Mouse (Mus musculus): ENCODE measurements around the gene Cpt1b. TPM values are rescaled to one million over a fixed set of nuclear protein-coding genes. Genes with fewer than 3 reads are reported as not detected.

Gene Cpt1b
- 100 to 1,000 TPM; 257 to 362 TPM for total RNA-seq (2021)
- long read RNA-seq, experiment 1, transcript Cpt1b-201 (19 exons, 2,895 nt): major isoform, 340 of 380 reads
- long read RNA-seq, experiment 1, partial matches to known transcripts: 34 of 380 reads
- long read RNA-seq, experiment 1, other reads (novel, unspliced or antisense): 6 of 380 reads
- long read RNA-seq, experiment 2, transcript Cpt1b-201 (19 exons, 2,895 nt): major isoform, 406 of 455 reads
- long read RNA-seq, experiment 2, partial matches to known transcripts: 38 of 455 reads
- long read RNA-seq, experiment 2, other reads (novel, unspliced or antisense): 11 of 455 reads

DNA sequence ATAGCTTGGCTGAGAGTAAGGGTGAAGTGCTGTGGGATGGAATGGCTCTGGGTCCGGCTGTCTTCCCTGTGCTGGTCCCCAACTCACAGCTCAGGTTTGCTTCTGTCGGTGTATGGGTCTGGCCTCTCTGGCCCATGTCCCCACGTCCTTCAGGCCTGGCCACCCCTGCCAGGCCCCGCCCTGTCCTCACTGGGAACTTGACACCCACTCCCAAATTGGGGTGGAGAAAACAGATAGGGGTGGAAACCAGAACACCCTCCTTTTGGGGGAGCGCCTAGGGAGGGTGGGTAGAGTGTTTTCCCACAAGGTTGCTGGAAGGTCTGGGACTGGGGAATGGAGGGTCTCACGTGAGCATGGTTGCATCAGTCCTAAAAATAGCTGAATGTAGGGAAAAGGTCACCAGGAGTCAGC lies at the start of gene Cpt1b:
Gene Cpt1b (minus strand): TSS at position 153 of the 411 bp plus-strand sequence.
- TF ChIP-seq CTCF (IDR thresholded peaks at IDR 0.05): no peak
- intact Hi-C loops (cut with DNase I): no loop called here

DNA sequence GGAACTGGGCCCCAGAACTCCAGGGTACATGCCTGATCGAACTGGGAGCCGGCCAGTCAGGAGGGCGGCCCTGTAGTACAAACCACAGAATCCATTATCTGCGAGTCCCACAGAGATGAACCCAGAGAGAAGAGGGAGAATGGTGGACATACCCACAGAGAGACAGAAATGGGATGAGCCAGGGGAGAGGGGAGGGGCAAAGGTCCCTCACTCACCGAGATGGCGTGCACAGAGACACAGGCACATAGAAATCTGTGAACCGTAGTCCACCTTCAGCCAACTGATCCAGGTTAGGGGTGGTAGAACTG lies 49.6 kb upstream of the Cpt1b start:
- H3K4me3 ChIP-seq: peak overlapping the region; percentile 73
- TF ChIP-seq CTCF (IDR thresholded peaks at IDR 0.05): no peak
- DNase-seq: no peak
- peak overlapping the region; percentile 90; the same call in 1 of the 2 replicates for H3K27ac ChIP-seq
- intact Hi-C loops (cut with DNase I): no loop called here

More for the DNA sequence above, at the start of gene Cpt1b:
- DNase-seq: peak; percentile 88
- Histone ChIP-seq H3K4me3 (peak within 1 kb of the TSS; percentile 78), H3K27ac (peak within 1 kb of the TSS; percentile 99)

DNA sequence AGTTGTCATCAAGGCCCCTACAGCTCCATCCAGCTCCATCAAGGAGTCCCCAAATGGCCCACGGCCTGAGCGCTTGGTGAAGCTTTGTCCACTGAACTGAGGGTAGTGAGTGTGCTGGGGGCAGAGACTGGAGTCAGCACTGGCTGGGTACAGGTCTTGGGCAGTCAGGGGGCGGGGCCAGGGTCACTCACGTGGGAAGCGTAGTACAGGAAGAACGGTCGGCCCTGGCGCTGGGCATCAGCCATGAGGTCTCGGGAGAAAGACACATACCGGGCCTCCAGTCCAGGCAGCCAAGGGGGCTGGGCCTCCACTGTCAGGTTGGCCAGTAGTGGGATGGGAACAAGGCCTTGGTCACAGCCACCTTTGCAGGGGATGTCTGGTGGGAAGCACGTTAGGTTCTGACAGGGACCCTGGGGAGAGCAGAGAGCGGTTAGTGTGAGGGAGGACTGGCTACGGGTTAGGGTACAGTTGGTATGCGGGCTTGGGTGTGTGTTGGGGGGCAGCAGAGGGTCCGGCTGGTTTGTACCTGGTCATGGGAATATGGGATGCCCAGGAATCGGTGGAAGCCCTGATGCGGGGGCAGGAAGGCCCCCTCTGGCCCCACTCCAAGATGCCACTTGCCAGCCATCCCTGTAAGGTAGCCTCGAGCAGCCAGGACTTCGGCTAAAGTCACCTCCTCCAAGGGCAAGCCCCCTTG lies 49.1 kb upstream of the Cpt1b start:
- DNase-seq: peak; percentile 29
- TF ChIP-seq CTCF (IDR thresholded peaks at IDR 0.05): no peak
- intact Hi-C loops (cut with DNase I): loop anchor here (5.0 kb wide), 1 partner anchor 43 kb away; no protein-coding TSS in a partner anchor
- Histone ChIP-seq H3K27ac (no peak overlapping the region), H3K4me3 (peak overlapping the region; percentile 73)

DNA sequence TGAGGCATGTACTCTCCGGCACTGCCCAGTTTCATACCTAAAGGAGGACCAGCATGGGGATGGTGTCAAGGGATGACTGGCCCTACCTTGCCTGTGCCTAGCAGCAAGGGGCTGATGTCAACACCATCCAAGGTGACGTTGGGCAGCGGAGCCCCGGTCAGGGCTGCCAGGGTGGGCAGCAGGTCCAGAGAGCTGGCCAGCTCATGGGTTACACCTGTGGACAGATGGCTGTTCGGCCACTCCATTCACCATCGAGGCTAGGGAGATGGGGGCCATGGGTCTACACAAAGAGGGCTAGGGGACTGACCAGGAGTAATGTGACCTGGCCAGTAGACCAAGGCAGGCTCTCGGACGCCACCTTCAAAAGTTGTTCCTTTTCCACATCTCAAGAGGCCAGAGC lies 48.3 kb upstream of the Cpt1b start:
- H3K4me3 ChIP-seq: no peak overlapping the region
- intact Hi-C loops (cut with DNase I): loop anchor here (5.0 kb wide), 1 partner anchor 43 kb away; no protein-coding TSS in a partner anchor
- TF ChIP-seq CTCF (IDR thresholded peaks at IDR 0.05): no peak

DNA sequence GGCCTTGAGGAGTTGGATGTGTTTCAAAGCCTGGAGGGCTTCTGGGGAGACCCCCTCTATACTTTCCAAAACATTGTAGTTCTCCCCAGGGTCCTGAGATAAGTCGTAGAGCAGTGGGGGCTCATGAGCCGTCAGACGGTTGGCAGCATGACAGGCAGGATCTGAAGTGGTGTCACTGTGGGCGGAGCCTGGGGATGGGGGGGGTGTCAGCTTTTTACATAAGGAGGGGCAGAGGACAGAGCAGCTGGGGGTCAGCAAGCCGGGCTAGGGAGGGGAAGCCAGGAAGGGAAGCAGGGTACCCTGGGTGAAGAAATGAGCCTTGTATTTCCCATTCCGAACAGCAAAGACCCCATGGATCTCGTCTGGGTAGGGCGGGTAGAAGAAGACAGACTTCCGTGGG lies 47.7 kb upstream of the Cpt1b start:
- H3K27ac ChIP-seq: no peak overlapping the region
- no peak for TF ChIP-seq CTCF (IDR thresholded peaks at IDR 0.05)
- intact Hi-C loops (cut with DNase I): loop anchor here (5.0 kb wide), 1 partner anchor 44 kb away; no protein-coding TSS in a partner anchor
- no peak for DNase-seq
- H3K4me3 ChIP-seq: no peak overlapping the region

More for the DNA sequence above, 48.3 kb upstream of the Cpt1b start:
- no peak overlapping the region for H3K27ac ChIP-seq
- no peak for DNase-seq

DNA sequence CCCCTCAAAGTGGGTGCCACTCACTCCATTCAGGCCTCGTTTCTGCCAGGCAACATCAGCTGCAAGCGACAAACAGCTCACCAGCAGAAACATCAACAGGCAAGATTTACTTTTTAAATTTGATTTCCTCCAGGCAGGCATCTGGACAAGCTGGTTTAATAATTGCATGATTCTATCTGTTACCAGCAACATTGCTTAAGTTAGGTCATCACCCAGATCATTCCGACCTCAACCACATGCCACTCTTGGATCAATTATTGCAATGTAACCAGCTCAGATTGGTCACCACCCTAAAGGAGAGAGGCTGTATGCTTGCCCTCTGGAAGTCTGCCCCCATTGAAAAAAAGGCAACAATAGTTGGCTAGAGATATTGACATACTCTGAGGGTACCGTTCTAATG lies 45.8 kb upstream of the Cpt1b start:
- Histone ChIP-seq H3K4me3 (no peak overlapping the region), H3K27ac (no peak overlapping the region)
- intact Hi-C loops (cut with DNase I): loop anchor here (5.0 kb wide), 1 partner anchor 46 kb away; no protein-coding TSS in a partner anchor
- DNase-seq: no peak
- no peak for TF ChIP-seq CTCF (IDR thresholded peaks at IDR 0.05)

DNA sequence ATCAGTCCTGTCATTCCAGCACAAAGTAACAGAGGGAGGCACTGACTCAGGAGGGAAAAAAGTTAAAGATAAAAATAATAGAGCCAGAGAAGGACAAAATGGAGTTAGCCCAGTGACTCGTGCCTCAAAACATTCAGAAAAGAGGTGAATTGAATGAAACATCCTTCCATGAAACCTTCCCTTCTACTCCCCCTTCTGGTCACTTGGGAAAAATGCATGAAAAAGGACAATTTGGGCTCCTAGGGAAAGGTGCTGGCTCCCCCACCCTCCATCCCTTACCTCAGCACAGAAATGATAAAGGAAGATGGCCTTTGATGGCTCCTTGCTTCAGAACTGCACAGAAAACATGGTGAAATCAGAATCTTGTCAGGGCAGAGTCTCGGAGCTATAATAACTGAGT lies 42.9 kb upstream of the Cpt1b start:
- intact Hi-C loops (cut with DNase I): loop anchor here (5.0 kb wide), 2 partner anchors 39 to 96 kb away; partner anchors contain the start of gene Sco2
- DNase-seq: no peak
- Histone ChIP-seq H3K4me3 (no peak overlapping the region), H3K27ac (no peak overlapping the region)
- TF ChIP-seq CTCF (IDR thresholded peaks at IDR 0.05): peak; percentile 69

DNA sequence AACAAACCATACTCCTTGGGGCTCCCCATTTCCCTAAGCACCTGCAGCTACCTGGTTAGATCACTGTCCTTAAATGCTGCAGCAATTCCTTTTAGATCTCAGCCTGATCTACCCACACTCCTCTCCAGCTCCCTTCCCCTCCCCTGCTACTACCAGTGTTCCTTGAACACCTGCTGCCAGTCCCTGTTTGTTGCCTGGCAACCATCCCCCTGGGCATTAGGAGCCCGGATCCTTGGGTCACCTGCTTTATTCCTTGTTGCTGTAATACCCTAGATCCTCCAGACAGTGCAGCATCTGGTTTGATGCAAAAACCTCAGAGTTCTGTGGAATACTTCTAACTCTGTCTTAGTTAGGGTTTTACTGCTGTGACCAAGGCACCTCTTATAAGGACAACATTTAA lies 39.4 kb upstream of the Cpt1b start:
- H3K4me3 ChIP-seq: no peak overlapping the region
- intact Hi-C loops (cut with DNase I): loop anchor here (5.0 kb wide), 2 partner anchors 42 to 93 kb away; partner anchors contain the start of gene Sco2
- no peak for DNase-seq
- no peak for TF ChIP-seq CTCF (IDR thresholded peaks at IDR 0.05)
- no peak overlapping the region for H3K27ac ChIP-seq

DNA sequence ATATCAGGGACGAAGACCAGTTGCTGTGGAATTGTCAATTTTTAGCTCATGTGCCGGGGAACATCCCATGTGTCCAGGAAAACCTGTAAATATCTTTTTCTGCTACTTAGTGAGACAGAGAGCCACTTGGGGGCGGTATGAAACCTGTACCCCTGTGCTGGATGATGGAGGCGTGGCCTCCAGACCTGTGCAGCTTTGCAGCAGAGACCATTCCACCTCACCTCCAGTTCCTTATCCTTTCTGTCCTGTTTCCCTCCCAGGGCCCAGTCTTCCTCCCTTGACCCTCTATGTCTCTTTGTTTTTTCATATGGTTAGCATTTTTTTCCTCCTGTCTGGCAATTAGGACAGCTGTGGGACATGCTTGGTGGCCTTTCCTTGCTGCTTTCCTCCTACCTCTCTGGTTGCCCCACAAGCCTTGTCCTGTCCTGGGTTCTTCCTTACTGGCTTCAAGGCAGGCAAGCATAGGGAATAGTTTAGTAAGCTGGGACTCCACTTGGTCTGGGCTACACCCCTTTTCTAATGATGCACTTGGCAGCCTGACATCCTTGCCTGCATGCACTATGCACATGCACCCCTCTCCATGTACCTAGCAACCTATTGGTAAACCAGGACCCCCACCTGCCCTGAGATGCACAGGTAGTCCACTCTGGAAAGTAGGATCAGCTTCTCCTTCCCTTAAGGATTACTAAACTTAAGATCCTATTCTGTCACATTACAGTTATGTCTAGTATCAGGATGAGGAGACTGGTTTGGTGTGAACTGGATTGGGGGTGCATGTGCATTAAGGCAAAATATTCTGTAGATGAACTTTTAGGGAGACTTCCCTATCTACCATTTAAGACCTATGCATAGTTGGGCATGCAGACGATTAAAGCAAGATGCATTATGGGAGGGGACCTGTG lies 37.9 kb upstream of the Cpt1b start:
- no peak overlapping the region for H3K4me3 ChIP-seq
- DNase-seq: no peak
- H3K27ac ChIP-seq: no peak overlapping the region
- TF ChIP-seq CTCF (IDR thresholded peaks at IDR 0.05): peak; percentile 53
- intact Hi-C loops (cut with DNase I): no loop called here

DNA sequence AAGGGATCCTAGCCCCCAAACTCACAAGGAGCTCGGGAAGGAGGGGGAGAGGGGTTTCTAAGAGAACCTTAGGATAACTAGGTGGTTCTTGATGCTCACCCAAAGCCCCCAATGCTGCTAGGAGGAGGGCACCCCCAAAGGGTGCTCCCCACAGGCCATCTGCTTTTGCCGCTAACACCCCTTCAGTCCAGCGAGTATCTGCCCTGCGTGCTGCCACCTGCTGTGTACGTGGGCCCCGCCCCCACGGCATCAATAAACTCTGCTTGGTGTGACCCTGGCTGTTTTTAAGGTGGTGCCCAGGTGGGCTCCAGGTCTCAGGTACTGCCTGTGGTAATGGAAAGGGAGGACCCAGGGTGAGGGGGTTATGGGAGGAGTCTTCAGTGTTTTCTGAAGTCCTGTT lies 36.5 kb upstream of the Cpt1b start:
- Histone ChIP-seq H3K27ac (no peak overlapping the region), H3K4me3 (no peak overlapping the region)
- no peak for DNase-seq
- no peak for TF ChIP-seq CTCF (IDR thresholded peaks at IDR 0.05)
- intact Hi-C loops (cut with DNase I): no loop called here

DNA sequence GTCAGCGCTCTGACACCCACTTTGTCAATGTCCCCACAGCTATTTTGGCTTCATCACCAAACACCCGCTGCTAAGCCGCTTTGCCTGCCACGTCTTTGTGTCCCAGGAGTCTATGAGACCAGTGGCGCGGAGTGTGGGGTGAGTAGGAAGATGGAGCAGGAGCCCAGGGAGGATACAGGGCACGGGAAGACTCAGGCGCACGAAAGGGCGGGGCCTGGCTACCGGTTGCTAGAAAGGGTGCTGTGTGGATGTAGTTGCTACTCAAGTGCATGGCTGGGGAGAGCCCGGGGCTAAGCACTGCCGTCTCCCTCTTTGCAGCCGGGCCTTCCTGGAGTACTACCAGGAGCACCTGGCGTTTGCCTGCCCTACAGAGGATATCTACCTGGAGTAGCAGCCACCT lies 35.7 kb upstream of the Cpt1b start:
- intact Hi-C loops (cut with DNase I): no loop called here
- DNase-seq: no peak
- H3K4me3 ChIP-seq: no peak overlapping the region
- no peak for TF ChIP-seq CTCF (IDR thresholded peaks at IDR 0.05)
- no peak overlapping the region for H3K27ac ChIP-seq

DNA sequence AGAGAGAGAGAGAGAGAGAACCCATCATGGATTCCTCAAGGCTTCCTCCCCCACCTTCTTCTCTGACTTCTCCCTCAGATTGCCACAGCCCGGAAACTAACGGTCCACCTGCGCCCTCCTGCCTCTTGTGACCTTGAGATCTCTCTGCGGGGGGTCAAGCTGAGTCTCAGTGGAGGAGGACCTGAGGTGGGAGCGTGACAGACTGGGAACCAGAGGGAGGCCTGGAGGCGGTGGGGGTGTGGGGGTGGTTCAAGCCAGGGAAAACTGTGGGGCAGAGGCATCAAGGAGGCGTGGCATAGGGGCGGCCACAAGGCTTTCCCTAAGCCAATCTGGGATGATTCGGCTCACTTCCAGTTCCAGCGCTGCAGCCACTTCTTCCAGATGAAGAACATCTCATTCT lies 34.6 kb upstream of the Cpt1b start:
- Histone ChIP-seq H3K4me3 (no peak overlapping the region), H3K27ac (no peak overlapping the region)
- DNase-seq: no peak
- TF ChIP-seq CTCF (IDR thresholded peaks at IDR 0.05): no peak
- intact Hi-C loops (cut with DNase I): no loop called here

Data from gastrocnemius, adult 2 months (tissue).